Mouse (Mus musculus) liver, adult (tissue): Measurements from ENCODE around the gene Slc2a6.

Experiments
- GATA4 ChIP-seq: IDR thresholded peaks from 2 replicates; pipeline ENCODE4 v1.6.1; 2014; ENCODE audit warnings: mild to moderate bottlenecking, low read length; ENCODE audit not compliant: insufficient replicate concordance

Slc2a6 gene

GRCm38 (mm10) chr2:27017802-27018201 lies 10.0 kb downstream of the Slc2a6 start:
- no peak for TF ChIP-seq GATA4

GRCm38 (mm10) chr2:27009714-27010244 lies 18.0 kb downstream of the Slc2a6 start, which contains the start of gene Cacfd1:
Cacfd1 (plus strand) TSS chr2:27009926.
- TF ChIP-seq GATA4 = peak; percentile 31; the same call in 1 of the 2 replicates

DNA sequence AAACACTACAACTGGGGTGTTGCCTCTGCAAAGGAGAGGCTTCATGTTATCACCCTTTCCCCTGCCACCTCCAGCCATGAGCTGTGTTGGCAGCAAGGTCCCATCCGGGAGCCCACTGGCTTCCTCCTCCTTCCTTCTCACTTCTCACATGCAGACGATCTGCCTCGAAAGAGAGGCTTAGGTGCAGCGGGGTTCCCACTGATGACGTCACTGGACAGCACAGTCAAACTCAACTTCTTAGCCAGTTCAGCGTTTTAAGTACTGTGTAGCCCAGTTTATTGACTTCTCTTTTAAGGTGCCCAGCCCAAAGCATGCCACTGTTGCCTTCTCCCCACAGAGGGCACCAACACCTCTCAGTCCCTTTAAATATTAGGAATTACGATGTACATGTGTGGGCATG lies 20.1 kb downstream of the Slc2a6 start:
- TF ChIP-seq GATA4 = no peak

- no peak for TF ChIP-seq GATA4
Observed at GRCm38 (mm10) chr2:27006255-27006654, 21.5 kb downstream of the Slc2a6 start.

DNA sequence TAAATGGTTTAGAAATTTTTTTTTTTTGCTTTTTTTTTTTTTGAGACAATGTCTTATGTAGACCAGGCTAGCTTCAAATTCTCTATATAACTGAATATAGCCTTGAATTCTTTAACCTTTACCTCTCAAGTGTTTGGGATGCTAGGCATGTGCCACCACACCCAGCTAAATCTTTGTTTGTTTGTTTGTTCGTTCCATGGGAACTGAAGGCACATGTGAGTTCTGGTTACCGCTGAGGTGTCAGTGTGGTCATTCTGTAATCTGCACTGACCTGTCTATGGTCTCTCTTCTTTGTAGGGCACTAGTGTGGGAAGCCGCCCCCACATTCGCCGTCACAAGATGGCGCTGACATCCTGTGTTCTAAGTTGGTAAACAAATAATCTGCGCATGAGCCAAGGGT lies 29.8 kb downstream of the Slc2a6 start:
- TF ChIP-seq GATA4 = no peak

- TF ChIP-seq GATA4 = no peak
Observed at GRCm38 (mm10) chr2:26997498-26997897, 30.3 kb downstream of the Slc2a6 start.

GRCm38 (mm10) chr2:26993936-26994335 lies 33.9 kb downstream of the Slc2a6 start:
- no peak for TF ChIP-seq GATA4

GRCm38 (mm10) chr2:26984640-26985039 lies 43.2 kb downstream of the Slc2a6 start:
- no peak for TF ChIP-seq GATA4

DNA sequence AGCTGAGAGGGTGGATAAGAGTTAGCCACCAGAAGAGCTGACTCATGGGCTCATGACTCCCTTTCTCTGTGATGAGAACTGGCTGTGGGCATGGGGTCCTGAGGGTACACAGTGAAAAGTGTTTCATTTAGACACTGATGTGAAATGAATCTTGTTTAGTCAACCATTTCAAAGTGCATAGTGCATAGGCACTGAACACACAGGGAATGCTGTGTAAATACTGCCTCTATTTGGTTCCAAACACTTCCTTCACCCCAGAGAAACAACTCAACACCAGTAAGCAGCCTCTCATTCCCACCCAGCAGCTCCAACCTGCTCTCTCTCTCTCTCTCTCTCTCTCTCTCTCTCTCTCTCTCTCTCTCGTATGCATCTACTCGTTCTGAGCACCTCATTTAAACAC lies 43.6 kb downstream of the Slc2a6 start:
- TF ChIP-seq GATA4 = no peak

GRCm38 (mm10) chr2:26980361-26980760 lies 47.4 kb downstream of the Slc2a6 start:
- TF ChIP-seq GATA4 = no peak

DNA sequence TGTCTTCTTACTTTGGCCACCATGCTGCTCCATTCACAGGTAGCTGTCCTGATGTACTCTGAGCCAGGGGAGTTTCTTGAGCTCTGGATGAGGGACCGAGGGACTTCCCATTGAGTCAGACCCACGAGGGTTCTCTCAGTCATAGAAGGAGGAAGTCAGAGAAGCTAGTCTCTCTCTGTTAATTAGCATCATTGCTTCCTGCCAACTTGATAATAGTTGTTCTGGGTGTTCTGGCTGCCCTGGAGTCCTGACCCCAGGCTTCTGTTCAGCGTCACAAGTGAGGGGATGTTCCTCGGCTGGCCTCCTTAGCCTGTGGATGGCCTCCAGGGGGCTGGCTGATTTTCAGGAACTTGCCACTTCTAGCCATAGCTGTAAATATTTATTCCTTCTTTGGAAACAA lies 53.8 kb downstream of the Slc2a6 start:
- no peak for TF ChIP-seq GATA4

DNA sequence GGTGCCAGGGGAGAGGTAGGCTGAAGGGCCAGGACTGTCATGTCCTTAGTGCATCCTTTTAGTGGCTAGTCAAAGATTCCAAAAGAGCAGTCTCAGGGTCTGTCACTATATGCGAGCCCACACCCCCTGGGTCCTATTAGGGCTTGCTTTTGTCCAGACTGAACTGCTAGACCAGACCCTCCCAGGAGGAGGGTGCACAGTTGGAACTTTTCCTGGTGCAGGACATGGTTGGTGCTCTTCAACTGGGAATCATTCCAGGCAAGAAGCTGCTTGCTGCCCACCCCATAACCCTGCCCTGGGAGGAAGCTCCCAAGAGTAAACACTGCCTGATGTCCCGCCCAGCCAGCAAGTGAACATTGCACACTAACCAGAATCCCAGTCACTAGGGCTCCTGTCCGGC lies 54.7 kb downstream of the Slc2a6 start, which contains the start of gene Adamts13:
Gene Adamts13 (plus strand): TSS at position 301 of the 400 bp plus-strand sequence.
- no peak for TF ChIP-seq GATA4
